Mouse (Mus musculus): ENCODE results near the gene Knop1.

Knop1 gene

GRCm38 (mm10) chr7:118796838-118797237 lies 59.2 kb downstream of the Knop1 start:
- DNase-seq, result no peak

DNA sequence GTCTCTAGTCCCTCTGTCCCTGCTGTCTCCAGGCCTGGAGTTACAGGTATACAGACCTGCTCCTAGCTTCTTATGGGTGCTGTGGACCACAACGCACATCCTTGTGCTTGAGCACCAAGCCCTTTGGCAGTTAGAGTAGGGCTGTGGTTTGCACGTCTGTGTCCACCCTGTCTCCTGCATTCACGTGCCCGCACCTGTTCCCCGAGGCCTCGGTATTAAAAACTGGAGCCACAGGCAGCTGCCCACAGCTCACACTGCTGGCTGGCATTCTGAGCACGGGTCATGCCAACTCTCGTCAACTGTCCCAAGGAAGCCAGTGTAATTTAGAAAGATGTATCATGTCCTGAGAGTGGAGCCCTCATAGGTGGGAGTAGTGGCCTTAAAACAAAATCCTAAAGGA lies 60.3 kb downstream of the Knop1 start:
- no peak for DNase-seq

DNA sequence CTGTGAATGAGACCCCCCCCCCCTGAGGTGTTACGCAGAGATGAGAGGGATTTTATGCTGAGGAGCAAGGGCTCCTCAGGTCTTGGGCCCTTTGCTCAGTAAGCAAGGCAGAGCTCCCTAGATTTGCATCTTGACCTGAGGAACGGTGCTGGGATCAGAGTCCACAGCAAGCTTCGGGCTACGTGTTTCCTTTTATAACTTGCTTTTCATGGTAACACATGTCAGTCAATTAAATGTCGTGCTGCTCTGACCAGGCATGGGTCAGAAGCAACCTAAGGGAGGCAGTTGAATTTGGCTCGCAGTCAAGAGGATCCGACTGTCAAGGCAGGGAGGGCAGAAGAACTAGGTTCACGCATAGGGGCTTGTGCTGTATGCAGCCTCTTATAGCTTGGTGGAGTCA lies 62.2 kb downstream of the Knop1 start:
- no peak for DNase-seq

All from layer of hippocampus, adult 9-11 months (tissue).